Mouse (Mus musculus): ENCODE measurements around the gene Asic2.

DNA sequence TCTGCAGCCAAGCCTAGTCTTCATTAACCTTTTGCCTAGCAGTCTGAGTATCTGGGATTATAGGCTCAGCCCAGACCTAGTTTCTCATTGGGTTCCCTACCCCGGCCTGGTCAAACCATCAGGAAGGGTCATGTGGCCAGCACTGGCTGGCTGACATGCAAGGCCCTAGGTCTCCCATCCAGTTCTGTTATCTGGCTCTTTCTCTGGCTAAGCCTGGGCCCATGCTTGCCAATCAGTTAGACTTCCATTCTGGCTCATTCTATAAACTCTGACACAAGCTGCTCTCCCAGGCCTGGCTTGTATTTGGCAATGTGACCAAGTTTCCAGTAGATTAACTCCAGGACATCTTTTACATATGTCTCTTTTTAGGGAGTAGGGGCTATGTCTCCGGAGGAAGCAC lies 187.7 kb downstream of the Asic2 start:
- no peak for TF ChIP-seq CTCF (conservative IDR thresholded peaks at IDR 0.05; ENCODE audit: low read length)
- TF ChIP-seq NANOG (IDR thresholded peaks at IDR 0.05; ENCODE audit: borderline replicate concordance, low read length): no peak
- no peak for TF ChIP-seq POU5F1 (IDR thresholded peaks at IDR 0.05; ENCODE audit: borderline replicate concordance, low read length)

Measured in E14TG2a.4 (cell line).